Mouse (Mus musculus) midbrain, embryonic 10.5 days (tissue): Measurements from ENCODE around the gene Scarb2. TPM values are rescaled to one million over a fixed set of nuclear protein-coding genes. Genes with fewer than 3 reads are reported as not detected.

ENCODE experiments used
- DNase-seq: peaks from one replicate; pipeline ENCODE4 v3.0.0-alpha.2; 2017; ENCODE audit warnings: low spot score
- H3K27ac ChIP-seq: fragments of 300-500 bp; sonication (generic); replicated peaks from 2 replicates; pipeline ENCODE4 v1.5.1; 2016; ENCODE audit warnings: mild to moderate bottlenecking
- H3K27me3 ChIP-seq: fragments of 300-500 bp; sonication (generic); 2 replicates; pipeline ENCODE4 v1.6.1; 2016; ENCODE audit warnings: low read depth, mild to moderate bottlenecking; ENCODE audit not compliant: poor library complexity, severe bottlenecking
- H3K36me3 ChIP-seq: fragments of 300-500 bp; sonication (generic); 2 replicates; pipeline ENCODE4 v1.6.1; 2016; ENCODE audit warnings: mild to moderate bottlenecking, moderate library complexity
- H3K4me1 ChIP-seq: fragments of 300-500 bp; sonication (generic); 2 replicates; pipeline ENCODE4 v1.6.1; 2016
- H3K4me3 ChIP-seq: fragments of 300-500 bp; sonication (generic); 2 replicates; pipeline ENCODE4 v1.5.1; 2016; ENCODE audit warnings: mild to moderate bottlenecking, moderate library complexity
- H3K9me3 ChIP-seq: fragments of 300-500 bp; sonication (generic); replicated peaks from 2 replicates; pipeline ENCODE4 v1.6.1; 2016; ENCODE audit warnings: mild to moderate bottlenecking
- WGBS: fragments of 180-500 bp; shearing (Covaris S2); methylation state at CpG from one replicate; pipeline ENCODE4 v1.1.7; 2016; 5-methylcytosine and 5-hydroxymethylcytosine counted together
- polyA plus RNA-seq: library from polyadenylated mRNA; unstranded; fragments of >200 nt; fragmentation: Nextera tagmentation; extraction: Ambion mirVana; gene quantifications from 2 replicates; pipeline ENCODE4 v1.2.1, GENCODE M21; 2016

Scarb2 gene
- polyA plus RNA-seq, 1 experiment from 2014 or later = 9.3 TPM

GRCm38 (mm10) chr5:92413271-92413981 lies 93.2 kb downstream of the Scarb2 start:
- Histone ChIP-seq H3K9me3 (no peaks in the 10 kb centered on the region), H3K27me3 (no peaks in the 10 kb centered on the region), H3K36me3 (peaks cover 47% of the 10 kb centered on the region), H3K27ac (no peak overlapping the region), H3K4me3 (no peak overlapping the region), H3K4me1 (no peaks in the 10 kb centered on the region)
- 90% methylated on average over 11 of the region's 11 CpGs for WGBS
- DNase-seq = no peak

- Histone ChIP-seq H3K4me3 (no peak overlapping the region), H3K27ac (no peak overlapping the region), H3K36me3 (peaks cover 29% of the 10 kb centered on the region), H3K4me1 (no peaks in the 10 kb centered on the region), H3K27me3 (no peaks in the 10 kb centered on the region), H3K9me3 (no peaks in the 10 kb centered on the region)
- no peak for DNase-seq
- 80% methylated on average over 7 of the region's 7 CpGs for WGBS
Observed at GRCm38 (mm10) chr5:92411461-92412140, 95.0 kb downstream of the Scarb2 start.

GRCm38 (mm10) chr5:92410486-92410885 lies 96.1 kb downstream of the Scarb2 start:
- DNase-seq = no peak
- WGBS = 86% methylated on average over 5 of the region's 5 CpGs

GRCm38 (mm10) chr5:92409361-92410155 lies 97.1 kb downstream of the Scarb2 start:
- H3K9me3 ChIP-seq = no peaks in the 10 kb centered on the region
- peaks cover under 1% of the 10 kb centered on the region for H3K4me1 ChIP-seq
- no peaks in the 10 kb centered on the region for H3K27me3 ChIP-seq
- no peak overlapping the region for H3K4me3 ChIP-seq
- DNase-seq = no peak
- H3K27ac ChIP-seq = no peak overlapping the region
- H3K36me3 ChIP-seq = peaks cover 12% of the 10 kb centered on the region
- WGBS = 84% methylated on average over 9 of the region's 9 CpGs

More at GRCm38 (mm10) chr5:92410486-92410885, 96.1 kb downstream of the Scarb2 start:
- Histone ChIP-seq H3K36me3 (peaks cover 19% of the 10 kb centered on the region), H3K4me1 (no peaks in the 10 kb centered on the region), H3K27ac (no peak overlapping the region), H3K9me3 (no peaks in the 10 kb centered on the region), H3K4me3 (no peak overlapping the region), H3K27me3 (no peaks in the 10 kb centered on the region)

- peaks cover 12% of the 10 kb centered on the region for H3K4me1 ChIP-seq
- no peaks in the 10 kb centered on the region for H3K27me3 ChIP-seq
- DNase-seq = no peak
- H3K27ac ChIP-seq = peak overlapping the region; percentile 59
- 55% methylated on average over 2 of the region's 2 CpGs for WGBS
- H3K9me3 ChIP-seq = no peaks in the 10 kb centered on the region
- no peak overlapping the region for H3K4me3 ChIP-seq
- no peaks in the 10 kb centered on the region for H3K36me3 ChIP-seq
Observed at GRCm38 (mm10) chr5:92404400-92404678, 102.3 kb downstream of the Scarb2 start.

- Histone ChIP-seq H3K9me3 (no peaks in the 10 kb centered on the region), H3K27ac (peak overlapping the region; percentile 59), H3K36me3 (no peaks in the 10 kb centered on the region), H3K4me3 (no peak overlapping the region), H3K27me3 (no peaks in the 10 kb centered on the region), H3K4me1 (peaks cover 12% of the 10 kb centered on the region)
- 59% methylated on average over 10 of the region's 10 CpGs for WGBS
- peak; percentile 45 for DNase-seq
Observed at GRCm38 (mm10) chr5:92403562-92404399, 102.9 kb downstream of the Scarb2 start.

- no peaks in the 10 kb centered on the region for H3K36me3 ChIP-seq
- H3K4me3 ChIP-seq = no peak overlapping the region
- no peaks in the 10 kb centered on the region for H3K27me3 ChIP-seq
- WGBS = 80% methylated on average over 9 of the region's 9 CpGs
- no peaks in the 10 kb centered on the region for H3K9me3 ChIP-seq
- peaks cover 12% of the 10 kb centered on the region for H3K4me1 ChIP-seq
- H3K27ac ChIP-seq = no peak overlapping the region
- DNase-seq = no peak
Observed at GRCm38 (mm10) chr5:92402816-92403215, 103.8 kb downstream of the Scarb2 start.

- DNase-seq = peak; percentile 82
- 26% methylated on average over 5 of the region's 5 CpGs for WGBS
- no peaks in the 10 kb centered on the region for H3K36me3 ChIP-seq
- H3K27ac ChIP-seq = peak overlapping the region; percentile 65; the same call in 1 of the 2 replicates
- no peak overlapping the region for H3K4me3 ChIP-seq
- H3K9me3 ChIP-seq = no peaks in the 10 kb centered on the region
- H3K27me3 ChIP-seq = peaks cover 14% of the 10 kb centered on the region
- no peaks in the 10 kb centered on the region for H3K4me1 ChIP-seq
Observed at GRCm38 (mm10) chr5:92398153-92398552, 108.5 kb downstream of the Scarb2 start.

- 0 out of 2 replicates have a peak, but pooled peaks cover 8% of the 10 kb centered on the region for H3K4me1 ChIP-seq
- H3K9me3 ChIP-seq = no peaks in the 10 kb centered on the region
- no peak overlapping the region for H3K4me3 ChIP-seq
- DNase-seq = no peak
- no peak overlapping the region for H3K27ac ChIP-seq
- H3K36me3 ChIP-seq = no peaks in the 10 kb centered on the region
- 88% methylated on average over 6 of the region's 6 CpGs for WGBS
- peaks cover 31% of the 10 kb centered on the region for H3K27me3 ChIP-seq
Observed at GRCm38 (mm10) chr5:92396476-92396875, 110.2 kb downstream of the Scarb2 start.

- Histone ChIP-seq H3K36me3 (no peaks in the 10 kb centered on the region), H3K4me1 (0 out of 2 replicates have a peak, but pooled peaks cover 8% of the 10 kb centered on the region), H3K4me3 (no peak overlapping the region), H3K27ac (no peak overlapping the region), H3K27me3 (peaks cover 38% of the 10 kb centered on the region), H3K9me3 (no peaks in the 10 kb centered on the region)
- no peak for DNase-seq
- WGBS = 80% methylated on average over 3 of the region's 3 CpGs
Observed at GRCm38 (mm10) chr5:92395764-92396163, 110.9 kb downstream of the Scarb2 start.

- H3K4me1 ChIP-seq = peaks cover 17% of the 10 kb centered on the region; the same call in 1 of the 2 replicates
- H3K27me3 ChIP-seq = peaks cover 48% of the 10 kb centered on the region
- WGBS = 81% methylated on average over 10 of the region's 10 CpGs
Observed at GRCm38 (mm10) chr5:92393863-92394262, 112.8 kb downstream of the Scarb2 start.

GRCm38 (mm10) chr5:92392542-92392941 lies 114.1 kb downstream of the Scarb2 start:
- Histone ChIP-seq H3K36me3 (no peaks in the 10 kb centered on the region), H3K27ac (no peak overlapping the region), H3K4me3 (peak overlapping the region; percentile 37), H3K27me3 (peaks cover 50% of the 10 kb centered on the region), H3K4me1 (peaks cover 17% of the 10 kb centered on the region; the same call in 1 of the 2 replicates), H3K9me3 (no peaks in the 10 kb centered on the region)
- DNase-seq = no peak
- 44% methylated on average over 18 of the region's 18 CpGs for WGBS

More at GRCm38 (mm10) chr5:92393863-92394262, 112.8 kb downstream of the Scarb2 start:
- H3K36me3 ChIP-seq = no peaks in the 10 kb centered on the region
- H3K27ac ChIP-seq = no peak overlapping the region
- no peaks in the 10 kb centered on the region for H3K9me3 ChIP-seq
- no peak overlapping the region for H3K4me3 ChIP-seq
- no peak for DNase-seq
